Mouse (Mus musculus) kidney, postnatal 4 days (tissue): ENCODE measurements around the gene Cpsf3.

Experiments
- DNase-seq, 2 experiments: peaks; one replicate each; pipeline ENCODE4 v3.0.0; 2021; ENCODE audit warnings: mixed read lengths in 2 of 2

Cpsf3 gene

DNA sequence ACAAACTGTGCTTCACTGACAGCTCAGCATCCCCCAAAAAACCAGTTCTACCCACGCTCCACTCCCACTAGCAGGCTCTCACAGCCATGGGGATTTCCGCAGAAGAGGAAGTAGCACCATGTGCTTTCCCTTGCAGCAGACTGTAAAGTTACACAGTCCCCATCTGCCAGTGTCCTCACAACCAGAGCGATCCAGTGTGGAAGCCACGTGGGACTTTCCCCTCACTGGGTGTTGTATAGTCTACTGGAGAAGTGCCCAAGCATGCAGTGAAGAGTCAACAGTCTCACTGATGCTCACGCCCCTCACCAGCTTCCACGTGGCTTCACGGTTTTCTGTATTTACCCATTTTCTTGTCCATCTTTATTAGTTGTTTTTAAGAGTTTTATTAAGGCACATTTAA lies 50.7 kb downstream of the Cpsf3 start:
- DNase-seq, result no peak

DNA sequence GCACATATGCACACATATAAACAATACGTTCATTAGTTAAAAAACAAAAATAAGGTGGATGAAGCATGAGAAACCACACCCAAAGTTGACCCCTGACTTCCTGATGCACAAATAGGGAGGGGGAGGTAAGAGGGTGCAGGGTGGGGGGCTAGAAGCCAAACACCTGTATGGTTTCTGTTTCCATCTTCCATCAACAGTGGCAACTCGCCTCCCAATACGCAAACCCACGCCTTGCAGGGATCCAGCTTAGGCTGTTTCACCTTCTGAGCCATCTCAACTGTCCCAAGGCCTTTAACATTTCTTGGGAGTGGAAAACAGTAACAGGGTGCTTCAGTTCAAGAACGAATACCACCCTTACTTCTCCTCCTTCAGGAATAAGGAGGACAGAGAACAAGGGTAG lies 52.0 kb downstream of the Cpsf3 start:
- DNase-seq, result no peak

DNA sequence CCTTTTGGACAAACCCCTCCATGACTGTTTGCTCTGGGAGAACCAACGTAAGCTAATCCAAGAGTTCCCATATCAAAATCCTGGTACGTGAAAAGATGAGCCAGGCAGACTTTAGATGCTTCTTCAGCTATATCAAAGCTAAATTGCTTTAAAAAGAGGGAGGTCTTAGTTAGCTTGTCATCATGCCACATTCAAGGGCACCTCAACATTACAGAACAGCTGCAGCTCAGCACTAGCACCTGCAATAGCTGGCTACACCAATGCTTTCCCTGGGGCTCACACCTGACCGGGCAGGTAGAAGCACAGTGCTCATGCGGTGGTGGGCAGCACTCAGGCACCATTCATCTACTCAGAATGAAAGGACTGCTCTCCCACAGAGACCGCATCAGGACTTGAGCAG lies 55.5 kb downstream of the Cpsf3 start:
- no peak for DNase-seq

DNA sequence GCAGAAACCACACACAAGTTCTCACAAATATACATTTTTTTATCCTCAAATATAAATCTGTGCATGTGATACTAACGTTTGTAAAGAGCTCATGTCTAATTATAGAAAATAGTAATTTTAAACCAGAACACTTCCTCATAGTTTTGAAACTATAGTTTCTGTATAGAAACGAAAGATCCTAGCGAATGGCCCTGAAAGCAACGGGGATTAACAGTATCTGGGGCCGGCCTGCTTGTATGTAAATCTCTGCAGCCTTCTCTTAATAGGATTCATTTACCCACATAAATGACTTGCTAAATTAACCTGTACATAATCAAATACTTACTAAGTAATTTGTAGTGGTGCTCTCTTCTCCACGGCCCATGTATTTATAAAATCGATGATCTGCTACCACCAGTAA lies 61.8 kb downstream of the Cpsf3 start:
- no peak for DNase-seq

DNA sequence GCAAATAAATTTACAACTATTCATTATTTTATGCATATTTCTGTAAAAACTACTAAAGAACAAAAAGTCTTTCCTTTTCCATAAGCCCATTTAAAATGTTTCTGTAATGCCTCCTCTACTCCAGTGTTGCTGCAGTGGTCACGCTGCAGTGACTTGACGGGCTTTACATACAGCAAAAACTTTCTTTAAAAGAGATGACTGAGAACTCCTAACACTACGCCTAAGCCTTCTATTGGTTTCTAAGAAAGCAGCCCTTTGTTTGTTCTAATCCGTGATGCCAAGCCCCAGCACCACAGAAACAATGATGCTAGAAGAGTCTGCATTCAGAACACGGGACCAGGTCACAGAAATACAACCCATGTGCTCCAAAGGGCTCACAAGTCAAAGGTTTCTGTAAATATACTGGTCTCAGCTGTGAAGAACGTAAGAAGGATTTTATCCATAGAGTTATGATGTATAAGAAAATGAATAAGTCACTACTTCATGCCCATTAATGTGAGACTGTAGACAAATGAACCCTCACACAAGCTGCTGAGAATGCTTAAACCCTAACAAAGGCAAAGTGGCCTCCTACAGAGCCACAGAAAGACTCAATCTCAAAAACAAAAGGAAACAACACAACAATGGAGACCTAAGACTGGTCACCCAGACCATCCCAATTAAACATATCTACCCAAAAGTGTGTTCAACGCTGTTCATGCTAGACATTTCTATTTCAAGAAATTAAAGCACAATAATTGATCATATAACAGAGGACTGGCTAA lies 65.1 kb downstream of the Cpsf3 start:
- no peak for DNase-seq

DNA sequence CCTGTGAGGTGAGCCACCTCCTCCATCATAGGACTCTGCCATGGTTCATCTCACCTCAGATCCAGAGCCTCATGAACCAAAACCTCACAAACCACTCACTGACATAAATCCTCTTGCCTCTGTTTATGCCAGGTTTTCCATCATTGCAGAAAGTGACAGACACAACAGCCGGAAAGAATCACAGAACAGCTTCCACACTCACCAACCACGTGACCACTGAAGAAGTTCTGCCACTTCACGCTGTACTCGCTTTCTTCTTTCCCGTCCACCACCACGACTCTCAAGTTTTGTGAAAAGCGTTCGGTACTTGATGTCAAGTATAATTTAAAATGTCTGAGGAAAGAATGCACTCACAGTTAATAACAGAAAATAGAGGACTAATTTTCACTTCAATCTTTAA lies 68.5 kb downstream of the Cpsf3 start:
- DNase-seq, result no peak

DNA sequence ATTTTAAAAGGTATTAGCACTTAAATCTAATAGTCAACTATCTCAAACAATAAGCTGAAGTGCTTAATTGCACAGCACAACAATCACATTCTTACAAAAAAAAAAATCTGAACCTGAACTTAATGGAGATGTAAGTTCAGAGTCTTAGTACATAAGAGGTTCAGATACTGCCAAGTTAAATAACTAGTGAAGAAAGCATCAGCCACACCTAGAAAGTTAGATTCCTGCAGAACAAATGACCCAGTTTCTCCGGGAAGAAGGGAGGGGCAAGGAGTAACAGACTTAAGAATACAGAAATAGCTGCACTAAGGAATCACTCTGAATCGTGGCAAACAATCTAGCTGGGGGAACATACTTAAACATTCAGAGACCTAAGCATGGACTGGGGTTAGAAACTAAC lies 77.5 kb downstream of the Cpsf3 start:
- no peak for DNase-seq

DNA sequence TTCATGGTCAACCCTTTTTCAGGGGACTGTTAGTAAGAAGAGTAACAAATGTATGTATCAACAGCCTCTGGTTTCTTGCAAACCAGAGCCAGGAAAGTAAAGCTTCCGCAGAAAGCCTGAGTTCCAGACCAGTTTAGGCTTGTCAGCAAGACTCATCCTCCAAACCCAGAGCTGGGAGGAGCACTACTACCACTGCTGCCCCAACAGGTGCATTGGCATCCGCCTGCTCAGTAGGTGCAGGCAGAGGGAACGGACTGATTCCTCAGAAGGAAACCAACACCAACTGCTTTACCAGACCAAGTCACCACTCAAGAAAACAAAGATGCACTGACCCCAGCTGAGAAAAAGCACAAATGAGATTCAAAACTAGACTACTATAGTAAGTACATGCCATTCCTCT lies 78.0 kb downstream of the Cpsf3 start:
- no peak for DNase-seq
